In the genomic region with DNA sequence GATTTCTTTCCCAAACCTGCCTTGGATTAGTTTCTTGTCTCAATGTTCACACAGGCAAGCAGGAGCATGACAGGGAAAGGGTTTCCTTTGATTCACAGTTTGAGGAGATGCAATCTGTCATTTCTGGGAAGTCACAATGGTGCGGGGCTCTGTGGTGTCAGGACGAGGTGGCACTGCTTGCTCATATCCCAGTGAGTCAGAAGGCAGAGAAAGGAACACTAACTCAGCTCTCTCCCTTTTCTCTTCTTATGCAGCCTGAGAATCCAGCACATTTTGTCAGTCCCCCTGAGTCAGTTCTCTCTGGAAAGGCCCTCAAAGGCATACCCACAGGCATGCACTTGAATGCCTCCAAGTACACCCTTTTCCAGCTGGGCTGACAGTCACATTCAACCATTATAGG, we compare ENCODE assay signal across 28 mouse cellular contexts.
DNase-seq lines count a peak whose midpoint lies in the region; ATAC-seq lines count a peak whose summit lies in the region.
"Had no signal": no experiment of that assay in that cellular context is flagged by ENCODE, and none has a peak within 500 bp of the region (broad histone marks: within the 10 kb centered on the region; RNA-seq: fewer than 3 reads in every experiment).

No protein-coding gene starts in this region.

- H3K4me2 ChIP-seq in midbrain, embryonic 16.5 days (ENCODE audit: low read length): no peak overlapping the region
- H3K4me2 ChIP-seq in midbrain, embryonic 11.5 days: no peak overlapping the region
- H3K4me2 ChIP-seq: heart, embryonic 13.5 days; liver, embryonic 12.5 days; stomach, embryonic 15.5 days had no signal

- peak; percentile 3 to 11 for DNase-seq in frontal cortex, postnatal 36 days (ENCODE audit: low spot score in 2 of 2)
- no peak for DNase-seq in frontal cortex, postnatal 10 days (ENCODE audit: low spot score in 2 of 2)
- DNase-seq in midbrain, embryonic 11.5 days (ENCODE audit: low spot score, missing footprints): no peak
- DNase-seq in brain, adult 2 months (ENCODE audit: low read depth, low spot score): peak; percentile 72
- DNase-seq in fibroblast of lung, adult 2 months (ENCODE audit: low read depth): peak; percentile 20
- no peak for DNase-seq in embryo, embryonic 11 days
- DNase-seq: adrenal gland, adult 2 months; adrenal gland, postnatal 36 days; cerebellum, adult 8-10 months; cerebellum, postnatal 25 days; gastrocnemius, postnatal 10 days; heart, postnatal 10 days; kidney, adult 2 months; kidney, postnatal 36 days; left cerebral cortex, postnatal 4 days; liver, postnatal 0 days; lung, postnatal 36 days; right cerebral cortex, postnatal 14 days had no signal

- peak; percentile 28; the same call in 1 of the 2 replicates for ATAC-seq in midbrain, embryonic 16.5 days
- no peak for ATAC-seq in midbrain, embryonic 11.5 days (ENCODE audit: low FRiP score)
- ATAC-seq: CD4-positive, CD25-positive, alpha-beta regulatory T cell, adult 4 months; forebrain, embryonic 16.5 days; hindbrain, embryonic 16.5 days; liver, embryonic 12.5 days; liver, postnatal 0 days had no signal

- no peaks in the 10 kb centered on the region for H3K36me3 ChIP-seq in midbrain, embryonic 16.5 days (ENCODE audit: control insufficient read depth, insufficient read depth, low read length)
- no peaks in the 10 kb centered on the region for H3K36me3 ChIP-seq in midbrain, embryonic 11.5 days (ENCODE audit: control insufficient read depth, insufficient read depth, low read length)
- H3K36me3 ChIP-seq: forebrain, embryonic 10.5 days; heart, embryonic 13.5 days; hindbrain, embryonic 10.5 days; liver, embryonic 12.5 days; stomach, embryonic 15.5 days had no signal

- H3K4me1 ChIP-seq in midbrain, embryonic 16.5 days (ENCODE audit: control insufficient read depth, insufficient read depth, low read length): no peaks in the 10 kb centered on the region
- no peaks in the 10 kb centered on the region for H3K4me1 ChIP-seq in midbrain, embryonic 11.5 days (ENCODE audit: control insufficient read depth, insufficient read depth, low read length)
- H3K4me1 ChIP-seq: forebrain, embryonic 10.5 days; heart, embryonic 13.5 days; hindbrain, embryonic 10.5 days; liver, embryonic 12.5 days; stomach, embryonic 15.5 days had no signal

- no peak overlapping the region for H3K4me3 ChIP-seq in midbrain, embryonic 16.5 days (ENCODE audit: low read depth, low read length)
- no peak overlapping the region for H3K4me3 ChIP-seq in midbrain, embryonic 11.5 days (ENCODE audit: low read depth, low read length)
- H3K4me3 ChIP-seq: forebrain, embryonic 10.5 days; heart, embryonic 13.5 days; hindbrain, embryonic 10.5 days; layer of hippocampus, adult 2 months; liver, embryonic 12.5 days; stomach, embryonic 15.5 days had no signal

- no peak overlapping the region for H3K27ac ChIP-seq in midbrain, embryonic 16.5 days (ENCODE audit: low read length)
- no peak overlapping the region for H3K27ac ChIP-seq in midbrain, embryonic 11.5 days (ENCODE audit: low read depth, low read length)
- H3K27ac ChIP-seq: forebrain, embryonic 10.5 days; heart, embryonic 13.5 days; hindbrain, embryonic 10.5 days; layer of hippocampus, adult 2 months; liver, embryonic 12.5 days; stomach, embryonic 15.5 days had no signal

- no peak overlapping the region for H3K9ac ChIP-seq in midbrain, embryonic 16.5 days (ENCODE audit: low read depth, low read length)
- no peak overlapping the region for H3K9ac ChIP-seq in midbrain, embryonic 11.5 days (ENCODE audit: low read length)
- H3K9ac ChIP-seq: heart, embryonic 13.5 days; liver, embryonic 12.5 days; liver, postnatal 0 days; stomach, embryonic 15.5 days had no signal

- H3K9me3 ChIP-seq in midbrain, embryonic 16.5 days (replicated peaks; ENCODE audit: control insufficient read depth, low read length, poor library complexity, severe bottlenecking): no peaks in the 10 kb centered on the region
- no peaks in the 10 kb centered on the region for H3K9me3 ChIP-seq in midbrain, embryonic 11.5 days (ENCODE audit: control insufficient read depth, low read length)
- H3K9me3 ChIP-seq: forebrain, embryonic 10.5 days; heart, embryonic 13.5 days; hindbrain, embryonic 10.5 days; liver, embryonic 12.5 days; stomach, embryonic 15.5 days had no signal

- H3K27me3 ChIP-seq in midbrain, embryonic 16.5 days (ENCODE audit: control insufficient read depth, insufficient read depth, low read depth, low read length): no peaks in the 10 kb centered on the region
- H3K27me3 ChIP-seq in midbrain, embryonic 11.5 days (ENCODE audit: control insufficient read depth, insufficient read depth, low read length): no peaks in the 10 kb centered on the region
- H3K27me3 ChIP-seq: heart, embryonic 13.5 days; liver, embryonic 12.5 days; stomach, embryonic 15.5 days had no signal

- 73% methylated on average over 2 of the region's 2 CpGs for WGBS in midbrain, embryonic 16.5 days
- 82% methylated on average over 2 of the region's 2 CpGs for WGBS in midbrain, embryonic 11.5 days

Comparison
In these comparisons a context has a peak if more than half of its experiments do, and no peak if none do; other contexts are left out.
1. DNase-seq: peak in frontal cortex, postnatal 36 days (2 of 2), brain, adult 2 months (single experiment) and fibroblast of lung, adult 2 months (single experiment); none in frontal cortex, postnatal 10 days (0 of 2), midbrain, embryonic 11.5 days (single experiment) and embryo, embryonic 11 days (single experiment).